Mouse (Mus musculus) hindbrain, postnatal 0 days (tissue): ENCODE results near the gene Pip4k2a. TPM values are rescaled to one million over a fixed set of nuclear protein-coding genes. Genes with fewer than 3 reads are reported as not detected.

ENCODE experiments used
- ATAC-seq: fragments of 200-750 bp; cut with Nextera tagmentation; 2 replicates; pipeline ENCODE4 v1.8.0; 2017; ENCODE audit warnings: mild to moderate bottlenecking, moderate TSS enrichment, moderate library complexity
- DNase-seq: peaks from one replicate; pipeline ENCODE4 v3.0.0-alpha.2; 2015; ENCODE audit warnings: low spot score
- H3K27ac ChIP-seq: fragments of 300-500 bp; sonication (generic); 2 replicates; pipeline ENCODE4 v1.5.1; 2014; ENCODE audit warnings: mild to moderate bottlenecking
- H3K27me3 ChIP-seq: fragments of 300-500 bp; sonication (generic); 2 replicates; pipeline ENCODE4 v1.6.1; 2014; ENCODE audit warnings: low read length, mixed read lengths; ENCODE audit not compliant: insufficient read depth
- H3K36me3 ChIP-seq: fragments of 300-500 bp; sonication (generic); 2 replicates; pipeline ENCODE4 v1.6.1; 2014; ENCODE audit warnings: low read length, mixed read lengths; ENCODE audit not compliant: insufficient read depth
- H3K4me1 ChIP-seq: fragments of 300-500 bp; sonication (generic); 2 replicates; pipeline ENCODE4 v1.6.1; 2014; ENCODE audit warnings: antibody characterized with exemption, low read length, mixed read lengths; ENCODE audit not compliant: insufficient read depth
- H3K4me2 ChIP-seq: fragments of 300-500 bp; sonication (generic); 2 replicates; pipeline ENCODE4 v1.6.1; 2014; ENCODE audit warnings: low read depth, mild to moderate bottlenecking, low read length, moderate library complexity, mixed read lengths
- H3K4me3 ChIP-seq: fragments of 300-500 bp; sonication (generic); 2 replicates; pipeline ENCODE4 v1.5.1; 2014; ENCODE audit warnings: low read length
- H3K9ac ChIP-seq: fragments of 300-500 bp; sonication (generic); replicated peaks from 2 replicates; pipeline ENCODE4 v1.6.1; 2014; ENCODE audit warnings: mild to moderate bottlenecking, low read length, moderate library complexity, mixed read lengths
- H3K9me3 ChIP-seq: fragments of 300-500 bp; sonication (generic); 2 replicates; pipeline ENCODE4 v1.6.1; 2016; ENCODE audit warnings: low read length, mixed read lengths
- CTCF ChIP-seq: IDR thresholded peaks from 2 replicates; pipeline ENCODE4 v1.5.1; 2016; ENCODE audit warnings: antibody characterized with exemption, control low read depth, low read depth
- WGBS: fragments of 180-500 bp; shearing (Covaris S2); extraction: QIAGEN DNeasy Blood & Tissue Kit; methylation state at CpG from one replicate; pipeline ENCODE4 v1.1.7; 2014; 5-methylcytosine and 5-hydroxymethylcytosine counted together
- polyA plus RNA-seq: library from polyadenylated mRNA; unstranded; fragments of >200 nt; fragmentation: Nextera tagmentation; extraction: Ambion mirVana; gene quantifications from 2 replicates; pipeline ENCODE4 v1.2.1, GENCODE M21; 2015
- total RNA-seq: library from RNA; depleted of rRNA; stranded (reverse); fragments of >200 nt; gene quantifications from 2 replicates; pipeline ENCODE4 v1.2.3, GENCODE M21; 2014

The Pip4k2a gene
- total and polyA plus RNA-seq, 2 experiments from 2014 or later, result 5.5 to 8.2 TPM

GRCm38 (mm10) chr2:18833024-18833590 is 164.8 kb downstream of the Pip4k2a start:
- no peak for ATAC-seq
- Histone ChIP-seq H3K36me3 (no peaks in the 10 kb centered on the region), H3K9me3 (no peaks in the 10 kb centered on the region), H3K27ac (no peak overlapping the region), H3K4me3 (no peak overlapping the region), H3K4me2 (no peak overlapping the region), H3K27me3 (no peaks in the 10 kb centered on the region), H3K4me1 (no peaks in the 10 kb centered on the region), H3K9ac (no peak overlapping the region)
- WGBS, result 82% methylated on average over 9 of the region's 9 CpGs
- TF ChIP-seq CTCF, result no peak
- no peak for DNase-seq

DNA sequence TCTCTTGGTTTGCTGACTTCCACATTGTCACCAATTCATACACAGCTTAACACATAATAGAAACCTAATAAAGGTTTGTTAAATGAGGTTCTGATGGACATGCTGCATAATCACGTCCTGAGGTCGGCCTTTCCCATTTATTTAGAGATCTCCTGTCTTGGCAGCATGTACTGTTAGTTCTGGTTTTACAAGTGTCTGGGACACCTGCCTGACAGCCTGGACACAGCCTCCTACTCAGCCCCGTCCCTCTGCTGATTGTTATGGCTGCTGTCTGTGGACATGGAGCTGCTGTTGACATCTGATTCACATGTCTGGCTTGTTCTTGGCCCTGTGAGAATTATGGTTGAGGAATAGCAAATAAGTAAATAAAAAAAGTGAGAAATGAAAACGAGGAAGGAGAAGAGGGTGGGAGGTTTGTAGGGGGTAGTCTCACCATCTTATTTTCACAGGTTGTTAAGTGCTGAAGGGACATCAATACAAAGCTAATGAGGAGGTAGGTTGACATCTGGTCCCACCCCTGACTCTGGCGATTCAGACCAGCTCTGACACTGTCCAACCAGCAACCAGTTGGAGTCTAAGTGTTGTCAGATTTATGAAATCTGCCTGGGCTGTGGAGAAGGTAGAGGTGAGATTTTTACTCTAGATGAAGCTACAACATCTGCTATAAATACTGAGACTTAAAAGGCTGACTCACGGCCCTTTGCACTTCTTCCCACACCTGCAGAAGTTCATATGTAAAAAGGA is 166.7 kb downstream of the Pip4k2a start:
- no peak for ATAC-seq
- no peak overlapping the region for H3K4me3 ChIP-seq
- no peaks in the 10 kb centered on the region for H3K36me3 ChIP-seq
- no peak for DNase-seq
- no peaks in the 10 kb centered on the region for H3K4me1 ChIP-seq
- H3K9me3 ChIP-seq, result no peaks in the 10 kb centered on the region
- no peaks in the 10 kb centered on the region for H3K27me3 ChIP-seq
- WGBS, result 76% methylated on average over 6 of the region's 6 CpGs
- H3K4me2 ChIP-seq, result no peak overlapping the region
- no peak overlapping the region for H3K27ac ChIP-seq
- TF ChIP-seq CTCF, result no peak
- H3K9ac ChIP-seq, result no peak overlapping the region

DNA sequence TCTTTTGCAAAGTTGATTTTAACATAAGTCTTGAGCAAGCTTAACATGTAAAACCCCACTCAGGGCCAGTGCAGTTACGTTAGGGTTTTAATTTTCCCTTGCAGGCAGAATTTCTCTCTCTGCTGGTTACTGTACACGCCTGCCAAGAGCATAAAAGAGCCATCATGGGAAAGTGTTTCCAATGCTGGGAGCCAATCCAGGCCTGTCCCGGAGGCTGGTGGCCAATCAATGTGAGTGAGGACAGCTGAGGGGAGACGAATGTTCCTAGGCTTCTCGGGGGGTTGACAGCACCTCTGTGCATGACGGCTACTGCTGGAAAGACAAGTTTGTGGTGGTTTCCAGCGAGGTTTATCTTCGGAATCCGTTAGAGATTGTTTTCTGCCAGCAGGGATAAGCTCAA is 175.2 kb downstream of the Pip4k2a start:
- no peak overlapping the region for H3K4me2 ChIP-seq
- no peaks in the 10 kb centered on the region for H3K9me3 ChIP-seq
- 31% methylated on average over 9 of the region's 9 CpGs for WGBS
- no peak overlapping the region for H3K9ac ChIP-seq
- no peaks in the 10 kb centered on the region for H3K4me1 ChIP-seq
- ATAC-seq (peak; percentile 85), DNase-seq (peak; percentile 59)
- TF ChIP-seq CTCF, result no peak
- no peak overlapping the region for H3K4me3 ChIP-seq
- no peaks in the 10 kb centered on the region for H3K27me3 ChIP-seq
- no peaks in the 10 kb centered on the region for H3K36me3 ChIP-seq
- no peak overlapping the region for H3K27ac ChIP-seq

GRCm38 (mm10) chr2:18821451-18822379 is 176.2 kb downstream of the Pip4k2a start:
- no peaks in the 10 kb centered on the region for H3K36me3 ChIP-seq
- ATAC-seq (peak; percentile 50; the same call in 1 of the 2 replicates), DNase-seq (peak; percentile 21)
- no peaks in the 10 kb centered on the region for H3K27me3 ChIP-seq
- TF ChIP-seq CTCF, result no peak
- H3K27ac ChIP-seq, result no peak overlapping the region
- peak overlapping the region; percentile 38 for H3K4me2 ChIP-seq
- H3K4me3 ChIP-seq, result no peak overlapping the region
- no peaks in the 10 kb centered on the region for H3K9me3 ChIP-seq
- 45% methylated on average over 18 of the region's 18 CpGs for WGBS
- H3K9ac ChIP-seq, result no peak overlapping the region
- no peaks in the 10 kb centered on the region for H3K4me1 ChIP-seq

- ATAC-seq, result no peak
- Histone ChIP-seq H3K4me3 (no peak overlapping the region), H3K36me3 (no peaks in the 10 kb centered on the region), H3K4me2 (no peak overlapping the region), H3K4me1 (no peaks in the 10 kb centered on the region), H3K27me3 (no peaks in the 10 kb centered on the region), H3K27ac (no peak overlapping the region), H3K9me3 (no peaks in the 10 kb centered on the region), H3K9ac (no peak overlapping the region)
- TF ChIP-seq CTCF, result no peak
- WGBS, result 77% methylated on average over 7 of the region's 7 CpGs
- no peak for DNase-seq
These were observed 178.4 kb downstream of the Pip4k2a start for GRCm38 (mm10) chr2:18819520-18819919.

- ATAC-seq, result no peak
- 91% methylated on average over 2 of the region's 2 CpGs for WGBS
- no peaks in the 10 kb centered on the region for H3K36me3 ChIP-seq
These were observed 181.9 kb downstream of the Pip4k2a start for GRCm38 (mm10) chr2:18816036-18816435.

More at GRCm38 (mm10) chr2:18816036-18816435, 181.9 kb downstream of the Pip4k2a start:
- H3K27me3 ChIP-seq, result no peaks in the 10 kb centered on the region
- H3K27ac ChIP-seq, result no peak overlapping the region
- no peak for TF ChIP-seq CTCF
- no peak overlapping the region for H3K9ac ChIP-seq
- H3K9me3 ChIP-seq, result no peaks in the 10 kb centered on the region
- no peak overlapping the region for H3K4me3 ChIP-seq
- DNase-seq, result no peak
- H3K4me1 ChIP-seq, result no peaks in the 10 kb centered on the region
- H3K4me2 ChIP-seq, result no peak overlapping the region
